Mouse (Mus musculus): ENCODE measurements around the gene Zdhhc8.
A peak's percentile ranks its signal among the peaks of the same experiment; 100 is the strongest.

The Zdhhc8 gene

DNA sequence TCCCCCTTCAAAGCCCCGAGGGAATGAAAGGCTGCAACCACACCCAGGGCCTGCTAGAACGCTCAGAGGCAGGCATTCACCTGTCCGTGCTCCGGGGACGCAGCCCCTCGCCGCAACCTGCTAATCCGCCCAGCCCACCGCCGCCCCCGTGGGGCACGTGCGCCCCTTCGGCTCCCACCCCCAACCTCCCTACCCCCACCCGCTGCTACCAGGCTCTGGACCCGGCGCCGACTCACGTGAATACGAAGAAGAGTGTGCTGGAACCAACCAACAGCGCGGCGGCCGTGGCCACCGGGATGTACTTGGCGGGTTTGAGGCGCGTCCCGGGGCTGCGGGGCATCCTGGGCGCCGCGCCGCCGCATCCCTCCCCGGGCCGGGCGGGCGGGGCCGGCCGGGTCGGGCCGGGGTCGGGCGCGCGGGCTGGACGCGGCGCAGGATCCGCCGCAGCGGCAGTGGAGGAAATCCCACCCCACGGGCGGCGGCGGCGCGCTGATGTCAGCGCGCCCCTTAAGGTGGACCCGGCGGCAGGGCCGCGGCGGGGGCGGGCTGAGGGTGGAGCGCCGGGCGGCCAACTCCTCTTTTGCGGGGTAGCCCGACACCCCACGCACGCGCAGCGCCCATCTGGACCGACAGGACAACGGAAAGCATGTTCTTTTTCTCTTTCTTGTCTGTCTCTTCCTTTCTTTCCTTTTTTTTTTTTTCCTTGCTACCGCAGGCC lies at the start of gene Zdhhc8:
Zdhhc8 (minus strand) TSS at position 466 of the 718 bp plus-strand sequence.
- DNase-seq (ENCODE audit: low spot score in 2 of 2), result peak in 1 of 2 experiments; percentile 73

- DNase-seq (ENCODE audit: low spot score in 2 of 2), result no peak
Observed at GRCm38 (mm10) chr16:18275166-18275565, 40.2 kb upstream of the Zdhhc8 start.

GRCm38 (mm10) chr16:18268182-18268581 lies 33.2 kb upstream of the Zdhhc8 start:
- DNase-seq (ENCODE audit: low spot score in 2 of 2), result no peak

GRCm38 (mm10) chr16:18265024-18265423 lies 30.1 kb upstream of the Zdhhc8 start:
- no peak for DNase-seq (ENCODE audit: low spot score in 2 of 2)

DNA sequence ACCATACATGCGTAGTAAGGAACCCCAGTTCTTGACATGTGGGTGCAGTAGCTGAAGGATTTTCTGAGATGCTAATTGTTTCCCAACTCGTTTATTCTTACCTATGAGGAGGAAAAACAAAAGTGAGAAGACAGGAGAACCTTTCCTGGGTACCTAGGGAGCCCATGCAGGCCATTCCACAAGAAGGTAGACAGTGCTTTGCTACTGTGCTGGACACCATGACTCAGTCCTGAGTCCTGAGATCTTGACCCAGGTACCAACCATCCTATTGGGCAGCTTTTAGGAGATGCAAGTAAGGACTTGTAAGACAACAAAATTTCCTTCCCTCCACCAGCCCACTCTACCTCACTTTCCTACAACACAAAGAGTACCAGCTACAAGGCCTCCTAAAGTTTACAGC lies 23.3 kb upstream of the Zdhhc8 start, which contains the start of gene Gm49776:
Gm49776 (minus strand) TSS at position 101 of the 400 bp plus-strand sequence.
- DNase-seq (ENCODE audit: low spot score in 2 of 2), result no peak

- DNase-seq (ENCODE audit: low spot score in 2 of 2), result no peak
Observed at GRCm38 (mm10) chr16:18253866-18254265, 18.9 kb upstream of the Zdhhc8 start.

DNA sequence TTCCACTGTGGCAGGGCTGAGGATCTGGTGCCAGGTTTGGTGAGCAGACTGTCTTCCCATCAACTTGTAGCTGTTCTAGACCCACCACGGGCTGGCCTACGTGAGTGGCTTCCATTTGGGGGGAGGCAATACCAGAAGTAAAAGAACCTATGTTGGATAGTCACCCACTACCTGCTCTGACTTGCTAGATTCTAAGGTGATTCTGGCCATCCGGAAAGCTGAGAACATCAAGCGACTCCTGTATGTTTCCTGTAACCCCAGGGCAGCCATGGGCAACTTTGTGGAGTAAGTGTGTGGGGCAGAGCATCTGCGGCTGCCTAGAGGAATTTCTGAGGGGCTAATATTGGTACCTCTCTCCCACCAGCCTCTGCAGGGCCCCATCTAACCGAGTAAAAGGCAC lies 17.8 kb upstream of the Zdhhc8 start:
- no peak for DNase-seq (ENCODE audit: low spot score in 2 of 2)

- no peak for DNase-seq (ENCODE audit: low spot score in 2 of 2)
Observed at GRCm38 (mm10) chr16:18250828-18251790, 16.2 kb upstream of the Zdhhc8 start.

DNA sequence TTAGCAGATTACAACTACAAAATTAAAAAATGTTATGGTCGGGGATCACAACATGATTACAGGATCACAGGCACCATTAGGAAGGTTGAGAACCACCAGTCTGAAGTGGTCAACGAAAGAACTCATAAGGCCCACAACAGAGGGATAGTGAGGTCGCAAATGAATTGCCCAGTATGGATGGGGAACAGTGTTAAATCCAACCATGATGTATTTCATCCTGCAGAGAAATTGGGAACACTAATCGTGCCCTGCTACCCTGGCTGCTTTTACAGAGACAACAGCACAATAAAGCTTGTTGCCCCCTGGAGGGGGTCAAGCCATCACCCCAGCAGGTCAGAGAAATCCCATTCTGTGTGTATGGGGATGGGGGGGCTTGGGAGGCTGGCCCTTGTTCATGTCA lies 15.3 kb upstream of the Zdhhc8 start:
- no peak for DNase-seq (ENCODE audit: low spot score in 2 of 2)

- DNase-seq (ENCODE audit: low spot score in 2 of 2), result peak; percentile 49 to 55
Observed at GRCm38 (mm10) chr16:18249364-18249967, 14.5 kb upstream of the Zdhhc8 start.

GRCm38 (mm10) chr16:18248433-18249363 lies 13.8 kb upstream of the Zdhhc8 start, which contains the start of the genes Trmt2a and Ranbp1:
Trmt2a (plus strand) TSS chr16:18248679.
Ranbp1 (minus strand) TSS chr16:18248732.
- peak; percentile 98 for DNase-seq (ENCODE audit: low spot score in 2 of 2)

DNA sequence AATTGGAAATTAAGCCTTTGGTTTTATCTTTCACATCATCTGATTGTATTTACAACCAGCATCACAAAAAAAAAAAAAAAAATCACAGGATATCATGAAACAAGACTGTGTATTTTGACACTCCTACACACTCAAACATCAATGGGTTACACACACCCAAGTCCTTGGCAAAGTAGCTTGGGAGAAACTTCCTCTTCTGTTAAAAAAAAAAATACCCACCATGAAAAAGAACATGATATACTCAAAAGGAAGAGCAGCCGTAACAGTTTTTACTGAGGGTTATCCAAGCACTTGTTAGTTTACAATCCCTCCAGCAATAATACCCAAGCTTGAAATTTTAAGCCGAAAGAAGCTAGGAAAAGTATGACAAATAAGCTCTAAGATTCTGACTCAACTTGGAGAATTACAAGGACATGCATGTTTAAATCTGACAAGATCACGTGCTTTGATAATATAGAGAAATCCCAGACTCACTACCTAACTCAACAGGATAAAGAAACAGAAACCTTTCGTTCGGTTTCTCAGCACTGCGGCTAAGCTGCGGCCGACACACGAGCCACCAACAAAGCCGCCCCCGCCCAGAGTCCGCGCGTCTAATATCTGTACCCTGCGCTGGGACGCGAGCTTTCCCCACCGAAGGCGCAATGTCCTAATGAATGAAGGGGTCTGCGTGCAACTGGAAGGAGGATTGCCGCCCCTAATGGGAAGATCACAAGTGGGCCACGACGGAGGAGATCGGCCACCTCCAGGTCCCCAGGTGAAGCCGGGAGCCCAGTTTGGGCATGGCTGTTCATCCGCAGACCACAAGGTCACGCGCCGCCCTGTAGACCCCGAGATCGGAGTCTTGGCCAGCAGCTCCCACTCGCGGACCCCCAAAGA lies 12.8 kb upstream of the Zdhhc8 start:
- DNase-seq (ENCODE audit: low spot score in 2 of 2), result no peak

DNA sequence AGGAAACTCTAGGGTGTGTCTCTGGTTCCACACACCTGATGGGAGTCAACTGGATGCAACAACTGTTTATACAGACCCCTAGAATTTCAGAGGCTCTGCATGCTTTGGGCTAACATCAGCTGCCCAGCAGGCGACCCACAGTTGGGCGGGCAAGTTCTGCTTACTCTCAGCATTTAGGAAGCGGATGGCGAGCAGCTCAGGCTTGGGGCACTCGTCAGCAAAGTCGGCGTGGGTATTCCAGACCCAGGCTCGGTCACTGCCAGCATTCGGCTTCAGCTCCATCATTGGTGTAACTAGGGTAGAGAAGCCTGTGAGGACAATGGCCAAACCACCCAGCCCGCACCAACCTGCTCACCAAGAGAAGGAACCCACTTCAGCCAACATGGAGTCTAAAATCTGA lies 6.6 kb upstream of the Zdhhc8 start:
- DNase-seq (ENCODE audit: low spot score in 2 of 2), result no peak

GRCm38 (mm10) chr16:18236676-18237501 lies 2.0 kb upstream of the Zdhhc8 start:
- no peak for DNase-seq (ENCODE audit: low spot score in 2 of 2)

GRCm38 (mm10) chr16:18235389-18236065 lies 591 bp upstream of the Zdhhc8 start:
- peak; percentile 76 to 77 for DNase-seq (ENCODE audit: low spot score in 2 of 2)

DNA sequence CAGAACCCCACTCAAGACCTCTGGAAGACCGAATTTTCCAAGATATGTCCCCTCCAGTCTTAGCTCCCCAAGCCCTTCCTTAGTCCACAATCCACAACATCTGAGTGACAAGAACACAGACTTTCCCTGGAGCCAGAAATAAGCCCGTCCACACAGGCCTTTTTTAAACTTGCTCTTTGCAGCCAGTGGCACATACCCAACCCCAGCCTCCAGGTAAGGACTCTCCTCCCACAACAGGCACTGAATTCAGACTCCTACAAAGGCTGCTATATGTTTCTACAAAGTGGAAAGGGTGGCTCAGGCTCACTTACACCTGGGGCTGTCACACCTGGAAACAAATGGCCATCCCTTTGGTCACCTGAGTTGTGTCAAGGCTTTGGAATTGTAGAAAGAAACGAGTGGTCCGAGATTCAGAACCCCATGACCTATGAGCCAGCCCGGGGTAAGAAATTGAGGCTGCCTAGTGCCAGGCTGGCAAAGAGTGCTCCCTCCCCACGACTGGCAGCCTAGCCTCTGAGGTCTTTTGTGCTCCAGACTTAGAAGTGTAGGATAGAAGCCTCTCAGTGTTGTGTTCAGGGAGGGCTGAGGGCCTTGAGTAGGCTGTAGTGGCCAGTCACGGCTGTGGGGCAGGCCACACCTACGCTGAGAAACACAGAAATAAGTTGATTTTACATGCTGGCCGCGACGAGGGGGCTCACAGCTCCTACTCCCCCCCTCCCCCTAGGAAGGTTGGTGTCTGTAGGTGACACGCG lies 841 bp downstream of the Zdhhc8 start:
- DNase-seq (ENCODE audit: low spot score in 2 of 2), result no peak

GRCm38 (mm10) chr16:18233451-18233850 lies 1.5 kb downstream of the Zdhhc8 start:
- no peak for DNase-seq (ENCODE audit: low spot score in 2 of 2)

DNA sequence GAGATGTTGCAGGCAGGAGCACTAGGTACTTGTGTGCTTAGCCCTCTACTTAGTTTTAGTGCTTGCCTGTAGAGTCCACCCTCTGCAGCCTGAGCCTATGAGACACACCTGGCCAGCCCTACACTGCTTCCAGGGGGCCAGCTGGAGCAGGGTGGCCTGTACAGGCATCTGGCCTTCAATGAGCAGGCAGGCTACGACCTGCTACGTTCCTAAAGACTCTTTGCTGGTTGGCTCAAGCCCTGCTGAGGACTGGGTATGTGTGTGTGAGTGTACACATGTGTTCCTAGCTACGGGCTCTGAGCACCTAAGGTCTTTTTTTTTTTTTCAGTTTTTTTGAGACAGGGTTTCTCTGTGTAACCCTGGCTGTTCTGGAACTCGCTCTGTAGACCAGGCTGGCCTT lies 3.5 kb downstream of the Zdhhc8 start:
- no peak for DNase-seq (ENCODE audit: low spot score in 2 of 2)

Data from heart, adult 9 months (tissue).